Mouse (Mus musculus) right cerebral cortex, adult 2 months (tissue): Measurements from ENCODE around the gene Ikzf3.

Source experiments
- DNase-seq, 2 experiments: peaks; one replicate each; pipeline ENCODE4 v3.0.0; 2021 to 2022; ENCODE audit warnings: low spot score in 2 of 2

Ikzf3 gene

GRCm38 (mm10) chr11:98474967-98475366 is 70.9 kb downstream of the Ikzf3 start:
- DNase-seq, result no peak

GRCm38 (mm10) chr11:98473916-98474479 is 71.8 kb downstream of the Ikzf3 start:
- no peak for DNase-seq

DNA sequence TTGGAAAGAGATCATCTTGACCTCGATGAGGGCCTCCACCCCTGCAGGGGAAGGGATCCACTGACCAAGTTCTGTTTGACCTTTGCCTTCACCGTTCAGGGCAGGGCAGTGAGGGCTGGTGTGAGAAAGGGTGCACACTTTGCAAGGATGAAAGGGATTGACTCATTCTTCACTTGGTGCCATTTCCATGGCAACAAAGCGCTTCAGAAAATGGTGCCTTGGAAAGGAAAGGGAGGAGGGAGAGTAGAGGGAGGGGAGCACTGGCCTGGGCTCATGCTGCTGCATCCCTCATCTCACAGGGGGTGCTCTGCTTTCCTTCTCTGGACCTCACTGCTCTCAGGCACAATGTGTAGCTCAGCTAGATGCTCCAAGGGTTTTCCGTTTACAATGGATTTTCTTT is 73.1 kb downstream of the Ikzf3 start:
- no peak for DNase-seq

DNA sequence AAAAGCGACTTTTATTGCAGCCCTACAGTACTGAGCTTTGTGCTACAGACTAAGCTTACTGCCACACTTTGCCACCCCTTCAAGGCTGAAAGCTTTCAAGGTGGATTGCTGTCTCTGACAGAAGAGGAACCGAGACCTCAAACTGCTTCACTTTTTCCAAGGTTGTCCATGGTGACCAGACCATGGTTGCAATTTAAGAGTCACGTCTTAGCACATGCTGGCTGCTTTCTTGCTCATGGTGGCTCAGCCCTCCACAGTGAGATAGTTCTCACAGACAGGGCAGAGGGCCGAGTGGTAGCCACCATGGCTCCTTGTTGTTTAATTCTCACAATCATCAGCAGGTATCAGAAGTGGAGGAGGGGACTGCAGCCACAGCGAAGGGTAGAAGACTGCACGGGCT is 75.0 kb downstream of the Ikzf3 start:
- no peak for DNase-seq

DNA sequence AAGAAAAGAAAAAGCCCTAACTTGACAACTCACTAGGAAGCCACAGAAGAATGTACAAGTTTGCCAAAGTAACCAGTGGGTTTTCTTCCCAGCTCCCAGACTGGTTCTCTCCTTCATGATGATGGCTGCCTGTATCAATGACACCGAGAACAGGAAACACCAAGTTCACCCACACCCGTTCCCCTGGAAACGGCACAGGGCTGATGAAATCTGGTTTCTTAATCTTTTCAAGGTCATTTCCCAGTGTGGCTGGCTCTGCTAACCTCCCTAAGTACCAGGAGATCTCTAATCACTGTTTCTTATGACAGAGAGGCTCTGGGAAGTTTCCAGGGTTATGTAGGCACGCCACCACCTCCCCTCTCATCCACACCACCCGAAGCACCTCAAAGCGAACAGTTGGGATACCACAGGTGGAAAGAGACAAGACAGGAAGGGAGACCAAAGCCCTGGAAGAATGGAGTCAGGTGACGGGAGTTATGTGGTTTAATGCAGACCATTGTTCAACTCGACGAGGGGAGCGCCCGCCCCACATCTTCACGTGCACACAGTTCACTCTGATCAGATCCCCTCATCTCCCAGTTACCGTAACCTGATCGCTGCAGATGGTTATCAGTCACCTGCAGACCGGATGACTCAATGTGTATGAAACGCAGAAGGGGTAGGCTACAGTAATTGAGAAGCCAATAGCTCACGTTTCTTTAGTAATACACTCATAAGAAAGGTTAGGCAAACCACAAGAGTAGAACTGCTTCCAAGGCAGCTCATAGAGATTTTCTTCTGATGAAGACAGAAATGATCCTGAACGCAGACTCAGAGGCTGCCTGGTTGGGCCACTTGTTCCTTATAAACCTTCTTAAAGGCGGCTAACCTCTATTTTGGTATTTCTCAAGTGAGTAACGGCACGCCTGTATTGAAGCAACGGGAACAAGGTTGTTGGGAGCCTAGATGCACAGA is 75.8 kb downstream of the Ikzf3 start:
- no peak for DNase-seq

- DNase-seq, result no peak
These were observed 81.3 kb downstream of the Ikzf3 start for GRCm38 (mm10) chr11:98464516-98464915.

- DNase-seq, result no peak
These were observed 81.9 kb downstream of the Ikzf3 start for GRCm38 (mm10) chr11:98463911-98464310.

DNA sequence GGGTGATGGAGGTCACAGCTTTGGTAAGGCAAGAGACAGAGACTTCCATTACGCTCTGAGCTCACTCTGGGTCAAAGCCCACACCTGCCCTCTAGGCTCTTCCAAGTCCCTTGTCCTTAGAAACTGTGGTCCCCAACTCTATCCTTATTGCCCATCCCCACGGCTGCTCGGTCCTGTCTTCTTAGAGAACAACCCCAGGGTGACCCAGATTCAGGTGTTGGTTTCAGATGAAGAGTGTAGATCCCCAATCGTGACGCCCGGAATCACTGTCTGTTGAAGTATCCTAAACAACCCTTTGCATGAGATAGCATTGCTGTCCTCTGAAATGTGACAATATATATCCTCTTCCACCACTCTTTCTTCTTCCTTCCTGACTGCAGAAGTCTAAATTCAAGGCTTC is 83.6 kb downstream of the Ikzf3 start:
- no peak for DNase-seq

- DNase-seq, result no peak
These were observed 84.6 kb downstream of the Ikzf3 start for GRCm38 (mm10) chr11:98461109-98461720.

DNA sequence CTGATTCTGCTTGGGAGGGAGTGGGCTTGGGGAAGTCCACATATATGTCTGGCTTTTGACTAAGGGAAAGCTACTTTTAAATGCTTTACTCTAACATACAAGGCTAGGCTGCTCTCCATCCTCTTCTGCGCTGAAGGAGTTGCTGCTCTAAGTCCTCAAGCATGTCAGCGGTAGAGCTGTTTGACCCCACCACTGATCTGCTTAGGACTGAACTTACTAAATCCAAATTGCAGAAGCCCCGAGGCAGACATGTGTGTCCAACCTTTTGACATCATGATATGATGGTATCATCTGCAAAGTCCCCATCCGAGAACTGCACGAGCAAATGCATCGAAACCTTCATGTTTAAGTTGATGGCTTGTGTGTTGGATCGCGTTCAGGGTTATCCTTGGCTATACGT is 86.0 kb downstream of the Ikzf3 start:
- no peak for DNase-seq

DNA sequence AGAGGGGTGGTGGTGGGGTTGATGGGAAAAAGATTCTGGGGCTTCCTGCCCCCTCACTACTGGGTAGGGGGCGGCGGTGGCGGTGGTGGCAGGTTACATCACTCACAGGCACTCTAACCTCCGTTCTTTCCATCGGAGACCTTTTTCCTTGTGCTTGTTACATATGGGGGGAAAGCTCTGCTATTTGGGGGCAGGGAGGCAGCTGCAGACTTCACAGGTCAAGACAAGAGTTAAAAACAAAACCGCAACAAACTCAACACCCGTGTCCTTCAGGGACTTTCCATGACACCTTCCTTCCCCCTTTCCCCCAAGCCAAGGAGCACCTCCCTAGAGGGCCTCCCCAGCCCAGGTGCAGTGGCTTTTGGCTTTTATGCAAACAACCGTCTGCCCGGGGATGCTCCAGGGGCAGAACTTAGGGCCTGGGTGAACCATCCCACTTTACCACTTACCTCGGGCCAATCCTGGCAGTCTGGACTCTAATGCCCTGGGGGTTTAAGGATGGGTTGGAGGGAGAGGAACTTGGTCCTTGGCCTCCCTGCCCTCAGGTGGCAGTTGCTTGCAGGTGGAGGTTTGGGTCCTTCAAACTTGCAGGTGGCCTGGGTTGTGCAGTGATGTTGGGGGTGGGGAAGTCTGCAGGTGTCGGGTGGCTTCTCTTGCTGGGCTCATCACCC is 86.6 kb downstream of the Ikzf3 start:
- DNase-seq, result no peak

- DNase-seq, result no peak
These were observed 87.5 kb downstream of the Ikzf3 start for GRCm38 (mm10) chr11:98458121-98458990.

GRCm38 (mm10) chr11:98457367-98458120 is 88.3 kb downstream of the Ikzf3 start:
- peak; percentile 78 to 85 for DNase-seq

DNA sequence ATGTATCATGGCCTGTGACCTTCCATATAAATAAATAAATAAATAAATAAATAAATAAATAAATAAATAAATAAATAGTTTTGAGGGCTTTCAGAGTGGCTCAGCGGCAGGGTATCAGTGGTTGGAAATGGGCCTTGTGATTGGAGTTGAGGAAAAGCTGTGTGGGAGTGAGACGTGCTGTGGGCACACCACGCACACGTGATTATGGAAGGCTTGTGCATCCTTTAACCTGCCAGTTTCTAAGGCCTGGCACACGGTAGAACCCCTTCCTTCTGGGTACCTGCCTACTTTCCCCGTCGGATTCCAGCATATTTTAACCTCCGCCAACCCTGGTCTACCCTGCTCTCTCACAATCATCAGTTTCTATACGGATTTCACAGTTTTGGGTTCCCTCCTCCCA is 88.9 kb downstream of the Ikzf3 start:
- DNase-seq, result no peak

DNA sequence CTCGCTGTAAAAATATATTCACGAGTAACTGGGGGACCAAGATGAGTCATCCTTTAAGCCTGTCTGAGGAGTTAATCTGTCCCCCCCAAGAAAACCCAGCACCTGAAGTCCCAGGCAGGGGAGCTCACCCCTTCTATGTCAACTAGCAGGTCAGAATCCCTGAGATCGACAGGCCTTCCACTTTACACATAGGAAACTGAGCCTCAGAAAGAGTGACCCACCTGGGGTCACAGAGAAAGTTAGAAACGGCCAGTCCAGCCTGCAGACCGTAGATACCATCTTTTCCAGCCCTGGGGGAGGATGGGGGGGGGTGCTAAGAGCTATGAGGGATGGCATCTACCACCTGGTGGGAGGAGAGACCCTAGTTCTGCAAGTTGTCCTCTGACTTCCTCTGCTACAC is 89.3 kb downstream of the Ikzf3 start:
- no peak for DNase-seq

GRCm38 (mm10) chr11:98455484-98455883 is 90.3 kb downstream of the Ikzf3 start:
- DNase-seq, result no peak

DNA sequence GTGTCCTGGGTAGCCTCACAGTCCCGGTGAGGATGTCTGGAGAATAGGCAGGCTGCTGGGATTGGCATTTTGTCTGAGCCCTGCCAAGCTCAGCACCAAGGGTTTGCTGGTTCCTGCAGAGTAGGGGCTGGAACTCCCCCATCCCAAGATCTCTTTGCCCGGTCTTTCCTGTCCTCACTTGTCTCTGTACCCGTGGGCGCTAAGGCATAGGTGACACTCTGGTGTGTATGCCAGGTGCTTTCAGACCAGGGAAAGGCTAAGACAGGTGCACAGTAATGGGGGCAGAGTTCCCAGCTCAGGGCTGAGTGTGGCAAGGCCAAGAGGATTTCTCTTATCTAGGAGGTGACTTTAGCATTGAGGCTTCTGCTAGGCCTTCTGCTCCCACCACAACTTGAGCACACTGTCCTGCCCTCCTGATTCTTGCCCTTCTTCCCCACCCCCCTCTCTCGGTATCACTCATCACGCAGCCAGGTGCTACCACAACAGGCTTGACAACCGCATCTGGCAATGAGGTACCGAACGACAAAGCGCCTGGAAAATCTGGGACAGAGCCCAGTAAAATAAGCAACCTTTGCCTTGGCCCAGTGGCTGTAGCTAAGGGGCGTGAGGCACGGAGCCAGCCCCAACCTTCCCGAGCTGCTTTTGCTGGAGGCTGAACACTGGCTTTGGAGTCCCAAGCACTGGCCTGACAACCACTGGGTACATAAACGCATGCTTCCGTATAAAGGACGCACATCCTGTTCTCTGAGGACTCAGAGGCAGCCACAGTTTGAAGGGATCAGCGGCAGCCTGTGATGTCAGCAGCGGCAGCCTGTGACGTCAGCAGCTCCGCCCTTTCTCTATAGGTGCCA is 95.7 kb downstream of the Ikzf3 start:
- DNase-seq, result no peak

GRCm38 (mm10) chr11:98449419-98449818 is 96.4 kb downstream of the Ikzf3 start:
- no peak for DNase-seq

DNA sequence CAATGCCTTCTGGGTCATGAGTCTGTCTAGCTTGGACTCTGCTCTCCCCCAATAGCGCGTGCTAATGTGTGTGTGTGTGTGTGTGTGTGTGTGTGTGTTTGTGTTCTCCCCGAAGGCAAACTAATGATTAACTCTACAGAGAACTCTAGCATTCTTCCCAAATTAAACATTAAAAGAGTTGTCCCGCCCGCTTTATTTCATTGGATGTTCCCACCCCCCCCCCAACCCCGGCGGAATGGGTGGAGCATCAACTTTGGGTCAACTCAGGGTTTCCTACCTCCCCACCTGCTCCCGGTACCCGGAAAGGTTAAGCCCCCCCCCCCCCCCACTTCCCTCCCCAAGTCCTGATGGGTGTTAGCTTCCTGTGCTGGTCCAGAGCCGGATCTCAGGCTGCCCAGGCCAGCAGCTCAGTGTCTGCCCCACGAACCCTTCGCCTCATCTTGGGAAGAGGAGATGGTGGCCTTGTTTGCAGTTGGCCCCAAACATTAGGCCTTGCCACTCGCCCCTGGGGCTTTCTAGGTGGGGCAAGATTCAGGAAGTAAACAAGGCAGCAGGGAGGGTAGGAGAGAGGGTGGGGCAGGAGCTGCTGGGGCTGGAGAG is 97.5 kb downstream of the Ikzf3 start:
- DNase-seq, result no peak
